Mouse (Mus musculus) cerebellum, adult 9-10 months (tissue): ENCODE results near the gene Tmem89.

Experiments
- DNase-seq: peaks from one replicate; pipeline ENCODE4 v3.0.0; 2022

The Tmem89 gene

GRCm38 (mm10) chr9:108914491-108914890 is at the start of gene Tmem89:
Tmem89 (plus strand) TSS chr9:108914619.
- peak; percentile 48 for DNase-seq

DNA sequence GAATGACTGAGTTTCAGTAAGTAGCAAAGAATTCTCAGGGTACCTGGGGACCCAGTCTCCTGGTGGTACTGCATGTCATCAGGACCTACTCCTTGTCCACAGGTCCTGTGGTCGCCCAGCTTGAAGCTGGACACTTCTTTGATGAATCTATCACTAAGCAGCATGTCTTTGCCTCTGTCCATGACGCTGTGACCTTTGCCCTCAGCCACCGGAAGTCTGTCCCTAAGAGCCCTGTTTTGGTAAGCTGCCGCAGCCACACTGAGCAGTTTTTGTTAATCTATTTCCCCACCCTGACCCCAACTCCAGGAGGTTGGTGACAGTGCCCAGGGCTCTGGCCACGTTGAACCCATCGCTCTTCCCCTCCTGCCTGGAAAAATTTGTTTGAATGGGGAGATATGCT is 2.1 kb upstream of the Tmem89 start:
- DNase-seq = no peak

GRCm38 (mm10) chr9:108913161-108913560 is 1.3 kb upstream of the Tmem89 start:
- no peak for DNase-seq

- DNase-seq = no peak
These were observed 798 bp upstream of the Tmem89 start for GRCm38 (mm10) chr9:108913621-108914020.

- DNase-seq = no peak
These were observed 11.5 kb downstream of the Tmem89 start for GRCm38 (mm10) chr9:108925897-108926296.

- DNase-seq = no peak
These were observed 14.0 kb downstream of the Tmem89 start for GRCm38 (mm10) chr9:108928424-108928823.

DNA sequence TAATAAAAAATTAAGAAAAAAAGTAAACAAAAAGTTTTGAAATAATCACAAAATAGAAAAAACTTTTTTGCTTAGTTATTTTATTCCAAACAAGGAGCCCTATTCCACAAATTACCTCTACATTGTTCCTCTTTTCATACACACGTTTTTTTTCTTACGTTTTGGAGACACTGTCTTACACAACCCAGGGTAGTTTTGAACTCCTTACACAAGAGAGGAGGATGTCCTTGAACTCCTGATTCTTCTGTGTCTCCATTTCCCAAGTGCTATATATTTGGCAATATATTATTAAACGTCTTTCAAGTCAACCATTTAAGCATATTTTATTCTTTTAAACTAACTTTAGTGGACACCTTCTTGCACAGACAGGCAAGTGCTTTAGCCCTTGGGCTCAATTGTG is 21.6 kb downstream of the Tmem89 start:
- no peak for DNase-seq

GRCm38 (mm10) chr9:108936418-108937364 is 22.3 kb downstream of the Tmem89 start, which contains the start of gene Uqcrc1:
Uqcrc1 (plus strand) TSS chr9:108936633.
- peak; percentile 97 for DNase-seq

DNA sequence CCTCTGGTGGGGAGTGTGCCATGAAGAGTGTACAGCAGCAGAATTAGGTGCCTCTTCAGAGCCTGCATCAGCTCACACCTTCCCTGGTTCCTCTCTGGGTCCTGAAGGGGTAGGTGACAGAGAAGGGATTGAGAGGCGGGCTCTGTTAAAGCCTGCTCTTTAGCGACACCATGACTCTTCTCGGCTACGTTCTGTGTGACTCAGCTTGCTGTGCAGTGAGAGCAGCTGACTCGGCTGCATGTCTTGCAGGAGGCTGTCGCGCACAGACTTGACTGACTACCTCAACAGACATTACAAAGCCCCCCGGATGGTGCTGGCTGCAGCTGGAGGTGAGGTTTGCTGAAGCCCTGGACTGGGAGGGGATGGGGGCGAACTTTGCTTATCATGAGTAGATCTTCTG is 30.7 kb downstream of the Tmem89 start:
- no peak for DNase-seq

DNA sequence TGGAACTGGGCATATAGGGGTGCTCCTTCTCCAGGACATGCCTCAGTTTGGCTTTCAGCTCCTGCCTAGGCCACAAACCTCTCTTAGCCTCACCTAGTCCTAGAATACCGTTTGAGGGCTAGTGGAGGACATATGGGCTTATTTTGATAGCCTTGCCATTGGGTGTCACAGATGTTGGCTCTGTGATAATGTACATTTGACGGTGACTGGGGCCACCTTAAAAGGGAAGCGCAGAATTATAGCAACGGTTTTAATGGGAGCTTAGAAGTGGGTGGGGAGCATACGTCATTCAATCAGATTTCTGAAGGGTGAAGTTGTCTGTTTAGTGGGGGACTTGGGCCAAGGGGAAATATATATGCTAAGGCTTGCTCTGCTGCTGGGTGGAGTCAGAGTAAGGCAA is 31.2 kb downstream of the Tmem89 start:
- DNase-seq = no peak

GRCm38 (mm10) chr9:108949231-108949966 is 35.0 kb downstream of the Tmem89 start:
- peak; percentile 52 for DNase-seq

GRCm38 (mm10) chr9:108949967-108950728 is 35.7 kb downstream of the Tmem89 start:
- peak; percentile 50 for DNase-seq

- DNase-seq = no peak
These were observed 38.7 kb downstream of the Tmem89 start, which contains the start of gene Col7a1 for GRCm38 (mm10) chr9:108953081-108953636. Col7a1 (plus strand) TSS chr9:108953586.

DNA sequence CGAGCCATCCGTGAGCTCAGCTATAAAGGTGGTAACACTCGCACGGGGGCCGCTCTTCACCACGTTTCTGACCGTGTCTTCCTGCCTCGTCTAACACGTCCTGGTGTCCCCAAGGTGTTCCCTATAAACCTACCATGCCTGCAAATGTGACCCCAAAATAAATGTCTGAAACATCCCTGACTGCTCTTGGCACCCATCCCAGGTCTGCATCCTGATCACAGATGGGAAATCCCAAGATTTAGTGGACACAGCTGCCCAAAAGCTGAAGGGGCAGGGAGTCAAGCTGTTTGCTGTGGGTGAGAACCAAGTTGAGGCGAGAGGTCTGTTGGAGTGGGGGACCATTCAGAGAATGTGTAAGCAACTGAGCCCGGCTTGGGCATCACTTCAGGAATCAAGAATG is 40.8 kb downstream of the Tmem89 start:
- no peak for DNase-seq

DNA sequence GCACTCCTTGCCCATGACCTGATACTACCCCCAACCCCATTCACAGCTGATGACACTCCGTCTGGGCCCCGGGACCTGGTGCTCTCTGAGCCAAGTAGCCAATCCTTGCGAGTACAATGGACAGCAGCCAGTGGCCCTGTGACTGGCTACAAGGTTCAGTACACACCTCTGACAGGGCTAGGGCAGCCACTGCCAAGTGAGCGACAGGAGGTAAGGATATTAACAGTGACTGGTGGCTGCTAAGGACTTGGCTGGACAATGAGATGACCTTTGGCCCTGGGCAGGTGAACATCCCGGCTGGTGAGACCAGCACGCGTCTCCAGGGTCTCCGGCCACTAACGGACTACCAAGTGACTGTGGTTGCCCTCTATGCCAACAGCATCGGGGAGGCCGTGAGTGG is 41.4 kb downstream of the Tmem89 start:
- no peak for DNase-seq

DNA sequence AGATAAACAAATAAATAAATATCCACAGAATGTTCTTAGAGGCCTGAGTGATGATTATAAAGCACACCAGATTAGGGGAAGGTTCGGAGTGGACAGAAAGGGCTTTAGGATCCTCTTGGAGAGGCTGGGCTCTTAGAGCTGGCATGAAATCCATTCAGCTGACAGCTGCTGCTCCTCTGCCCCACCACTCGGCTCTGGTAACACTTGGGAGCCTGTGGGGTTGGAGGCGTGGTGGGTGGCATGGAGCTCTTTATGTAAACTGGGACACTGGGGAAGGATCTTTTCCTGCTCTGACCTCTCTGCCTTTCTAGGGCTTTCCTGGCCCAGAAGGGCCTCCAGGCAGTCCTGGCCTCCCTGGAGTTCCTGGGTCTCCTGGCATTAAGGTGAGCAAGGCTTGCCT is 49.2 kb downstream of the Tmem89 start:
- no peak for DNase-seq

DNA sequence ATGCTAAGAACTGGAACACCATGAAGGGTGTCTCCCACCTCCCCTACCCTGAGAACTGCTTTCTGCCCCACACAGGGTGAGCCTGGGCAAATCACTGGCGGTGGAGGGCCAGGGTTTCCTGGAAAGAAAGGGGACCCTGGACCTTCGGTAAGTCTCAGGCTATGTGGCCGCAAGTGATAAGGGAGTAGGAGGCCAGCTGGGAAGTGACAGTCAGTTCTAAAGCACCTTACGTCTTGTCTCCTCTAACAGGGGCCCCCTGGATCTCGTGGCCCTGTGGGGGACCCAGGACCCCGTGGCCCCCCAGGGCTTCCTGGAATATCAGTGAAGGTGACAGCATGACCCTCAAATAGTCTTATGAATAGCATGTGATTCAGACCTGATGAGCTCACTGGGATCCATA is 49.9 kb downstream of the Tmem89 start:
- no peak for DNase-seq
